Mouse (Mus musculus) spleen, postnatal 14 days (tissue): ENCODE measurements around the gene Gspt1.
A peak's percentile ranks its signal among the peaks of the same experiment; 100 is the strongest.
"Not testable (repeated sequence)": the region's sequence is repeated elsewhere in the genome, so short reads cannot be mapped to it uniquely, and the experiment has no call there.

Experiments
- DNase-seq, 2 experiments: peaks; one replicate each; pipeline ENCODE4 v3.0.0; 2021 to 2022; ENCODE audit warnings: low spot score in 2 of 2

Gspt1 gene

GRCm38 (mm10) chr16:11253898-11254722 is at the start of gene Gspt1:
TSS of gene Gspt1 (minus strand) at chr16:11254325.
- DNase-seq: peak; percentile 93 to 98

- no peak for DNase-seq
Observed at GRCm38 (mm10) chr16:11303741-11304140, 49.6 kb upstream of the Gspt1 start.

- not testable (repeated sequence) for DNase-seq
Observed at GRCm38 (mm10) chr16:11297700-11298099, 43.6 kb upstream of the Gspt1 start.

- DNase-seq: not testable (repeated sequence)
Observed at GRCm38 (mm10) chr16:11295583-11295982, 41.5 kb upstream of the Gspt1 start.

GRCm38 (mm10) chr16:11288873-11289272 is 34.7 kb upstream of the Gspt1 start:
- not testable (repeated sequence) for DNase-seq

DNA sequence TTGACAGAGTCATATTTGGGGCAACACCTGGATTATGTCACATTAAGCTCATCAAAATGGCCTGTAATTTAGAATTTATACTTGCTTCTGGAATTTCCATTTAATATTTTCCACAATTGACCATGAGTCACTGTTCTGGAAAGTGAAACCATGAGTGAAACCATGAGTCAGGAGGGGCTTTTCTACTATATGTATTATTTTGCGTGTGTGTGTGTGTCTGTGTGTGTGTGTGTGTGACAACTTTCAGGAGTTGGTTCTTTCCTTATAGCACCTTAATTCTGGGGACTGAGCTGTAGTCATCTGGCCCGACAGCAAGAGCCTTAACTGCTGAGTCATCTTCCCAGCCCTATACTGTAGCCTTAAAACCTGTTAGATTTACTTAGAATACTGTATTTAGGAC is 31.8 kb upstream of the Gspt1 start:
- no peak for DNase-seq

GRCm38 (mm10) chr16:11284881-11285280 is 30.8 kb upstream of the Gspt1 start:
- DNase-seq: no peak

DNA sequence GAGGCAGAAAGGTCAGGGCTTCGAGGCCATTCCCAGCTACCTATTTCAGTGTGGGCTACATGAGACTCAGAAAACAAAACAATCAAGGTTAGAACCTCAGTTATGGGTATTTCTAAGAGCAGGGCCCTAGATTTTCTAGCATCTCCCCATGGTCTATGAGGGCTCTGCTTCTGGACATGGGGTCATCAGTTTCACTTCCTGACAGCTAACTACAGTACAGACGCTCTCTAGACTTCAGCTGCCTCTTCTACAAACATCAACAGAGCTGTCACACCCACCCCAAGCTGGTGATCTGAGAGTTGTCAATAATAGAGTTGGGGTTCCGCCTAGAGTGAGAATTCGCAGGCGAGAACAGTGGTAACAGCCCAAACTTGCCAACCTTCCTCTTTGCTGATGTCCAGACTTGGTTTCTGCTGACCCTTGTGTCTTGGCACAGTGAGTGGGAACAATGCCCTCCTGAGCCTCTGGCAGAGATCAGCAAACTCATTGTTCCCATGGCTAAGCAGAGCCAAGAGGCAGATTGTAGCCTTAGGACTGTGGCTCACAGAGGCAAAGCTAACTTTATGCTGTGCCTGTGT is 28.6 kb upstream of the Gspt1 start:
- no peak for DNase-seq

DNA sequence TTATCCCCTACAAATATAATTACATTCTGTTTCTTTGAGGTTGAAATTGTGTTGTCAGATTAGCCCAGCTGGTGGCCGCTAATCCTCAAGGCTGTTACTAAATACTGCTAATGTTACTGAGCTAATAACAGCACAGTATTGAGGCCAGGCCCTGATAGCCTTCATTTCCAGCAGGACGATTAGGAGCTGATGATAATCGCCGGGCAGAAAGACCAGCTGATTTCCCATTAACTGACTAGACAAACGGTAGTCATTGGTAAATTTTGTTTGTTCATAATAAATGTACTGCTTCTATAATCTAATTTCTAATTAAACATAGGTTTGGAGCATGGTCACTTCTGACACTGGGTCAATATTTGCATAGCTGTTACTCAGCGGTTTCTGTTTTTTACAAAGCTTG is 24.7 kb upstream of the Gspt1 start:
- DNase-seq: no peak

GRCm38 (mm10) chr16:11276888-11277287 is 22.8 kb upstream of the Gspt1 start:
- DNase-seq: no peak

DNA sequence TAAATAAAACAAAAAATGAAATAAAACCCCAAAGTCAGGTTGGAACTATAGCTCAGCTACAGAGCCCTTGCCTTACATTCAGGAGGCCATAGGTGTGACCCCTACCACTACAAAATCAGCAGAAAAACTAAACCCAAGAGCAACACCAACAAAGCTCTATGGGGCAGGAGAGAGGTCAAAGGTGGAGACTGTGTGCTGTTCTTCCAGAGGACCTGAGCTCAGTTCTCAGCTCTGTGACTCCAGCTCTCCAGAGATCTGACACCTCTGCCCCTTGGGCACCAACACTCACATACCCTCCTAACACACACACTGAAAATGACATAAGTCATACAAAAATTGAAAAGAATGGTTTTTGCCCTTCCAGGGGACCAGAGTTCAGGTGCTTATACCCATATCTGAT is 16.9 kb upstream of the Gspt1 start:
- DNase-seq: no peak

DNA sequence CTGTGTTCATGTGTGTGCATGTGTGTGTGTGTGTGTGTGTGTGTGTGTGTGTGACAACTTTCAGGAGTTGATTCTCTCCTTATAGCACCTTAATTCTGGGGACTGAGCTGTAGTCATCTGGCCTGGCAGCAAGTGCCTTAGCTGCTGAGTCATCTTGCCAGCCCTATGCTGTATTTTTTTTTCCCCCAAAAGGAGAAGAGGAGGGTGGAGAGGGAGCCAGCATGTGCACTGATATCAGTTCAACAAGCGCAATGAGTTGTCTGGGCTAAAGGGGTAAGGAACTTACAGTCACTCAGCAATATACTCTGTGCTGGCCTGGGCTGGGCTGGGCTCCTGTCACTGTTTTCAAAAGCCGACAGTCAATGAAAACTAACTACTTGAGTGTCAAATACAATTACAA is 16.5 kb upstream of the Gspt1 start:
- DNase-seq: no peak

GRCm38 (mm10) chr16:11269808-11270207 is 15.7 kb upstream of the Gspt1 start:
- DNase-seq: no peak

GRCm38 (mm10) chr16:11266556-11266955 is 12.4 kb upstream of the Gspt1 start:
- no peak for DNase-seq

DNA sequence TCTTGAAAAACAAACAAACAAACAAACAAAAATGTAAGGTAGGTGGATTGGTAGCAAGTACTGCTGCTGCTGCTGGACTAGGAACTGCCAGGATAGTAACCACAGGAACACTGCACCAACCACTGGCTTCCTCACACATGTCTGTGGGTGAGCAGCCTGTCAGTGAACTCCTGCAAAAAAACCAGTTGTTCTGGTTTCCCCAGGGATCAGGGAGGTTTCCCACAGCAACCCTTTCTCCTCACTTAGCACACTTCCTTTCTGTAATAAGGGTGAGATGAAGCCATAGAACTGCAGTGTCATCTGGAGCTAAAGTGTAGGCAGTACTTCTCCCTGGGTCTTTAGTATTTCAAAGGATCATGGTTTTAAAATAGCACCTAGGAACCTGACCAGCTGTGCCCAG is 9.1 kb upstream of the Gspt1 start:
- no peak for DNase-seq

GRCm38 (mm10) chr16:11254723-11255164 is 619 bp upstream of the Gspt1 start:
- DNase-seq: no peak

GRCm38 (mm10) chr16:11253065-11253831 is 877 bp downstream of the Gspt1 start:
- peak; percentile 23 to 52 for DNase-seq

GRCm38 (mm10) chr16:11247791-11248190 is 6.3 kb downstream of the Gspt1 start:
- no peak for DNase-seq

DNA sequence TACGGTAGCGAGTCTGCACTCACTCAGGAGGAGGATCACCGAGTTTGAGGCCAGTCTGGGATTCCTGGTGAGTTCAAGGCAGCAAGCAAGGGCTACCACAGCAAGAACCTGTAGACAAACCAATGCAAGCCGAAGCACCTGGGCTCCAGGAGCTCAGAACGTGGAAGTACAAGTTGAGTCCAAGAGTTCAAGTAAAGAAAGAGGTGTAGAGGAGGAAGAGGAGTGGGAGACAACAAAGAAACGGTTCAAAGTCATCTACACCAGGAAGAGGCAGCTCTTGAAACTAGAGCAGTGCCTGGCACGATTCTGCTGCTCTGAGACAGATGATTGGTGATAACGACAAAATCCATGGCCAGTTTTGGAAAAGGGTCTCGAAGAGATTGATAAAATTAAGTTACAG is 8.4 kb downstream of the Gspt1 start:
- no peak for DNase-seq

GRCm38 (mm10) chr16:11242401-11242800 is 11.7 kb downstream of the Gspt1 start:
- DNase-seq: no peak

- no peak for DNase-seq
Observed at GRCm38 (mm10) chr16:11217801-11218200, 36.3 kb downstream of the Gspt1 start.

GRCm38 (mm10) chr16:11203600-11204390 is 50.3 kb downstream of the Gspt1 start:
- no peak for DNase-seq
